Mouse (Mus musculus): ENCODE data around the gene Scin.

- TF ChIP-seq CTCF (IDR thresholded peaks at IDR 0.05) (no peak), POLR2A (IDR thresholded peaks at IDR 0.05; ENCODE audit: insufficient read depth, low read depth, low read length) (no peak), EP300 (IDR thresholded peaks at IDR 0.05; ENCODE audit: insufficient read depth, low read depth, low read length) (no peak)
Measured at GRCm38 (mm10) chr12:40035506-40035905, 98.5 kb downstream of the Scin start.

Data from heart, adult 2 months (tissue).